Mouse (Mus musculus): Measurements from ENCODE around the gene Lin37. TPM values are rescaled to one million over a fixed set of nuclear protein-coding genes. Genes with fewer than 3 reads are reported as not detected.

Lin37 gene
- polyA plus RNA-seq, 1 experiment from 2014 or later = 49.1 TPM

- H3K4me1 ChIP-seq = peaks cover 19% of the 10 kb centered on the region
- H3K9me3 ChIP-seq = no peaks in the 10 kb centered on the region
- H3K9ac ChIP-seq = no peak overlapping the region
- no peaks in the 10 kb centered on the region for H3K27me3 ChIP-seq
- no peak for ATAC-seq (ENCODE audit: insufficient number of reproducible peaks, insufficient read depth, low FRiP score, low TSS enrichment)
- WGBS = 64% methylated on average over 2 of the region's 2 CpGs
- H3K36me3 ChIP-seq = peaks cover 23% of the 10 kb centered on the region
- H3K27ac ChIP-seq = no peak overlapping the region
- no peak overlapping the region for H3K4me3 ChIP-seq
- H3K4me2 ChIP-seq (replicated peaks) = peak overlapping the region; percentile 96; the same call in 1 of the 2 replicates
Measured at GRCm38 (mm10) chr7:30560296-30560695, 658 bp upstream of the Lin37 start.

- peaks cover 28% of the 10 kb centered on the region for H3K36me3 ChIP-seq
- H3K9me3 ChIP-seq = no peaks in the 10 kb centered on the region
- peak overlapping the region; percentile 66 for H3K4me3 ChIP-seq
- peak overlapping the region; percentile 81 for H3K9ac ChIP-seq
- ATAC-seq (ENCODE audit: insufficient number of reproducible peaks, insufficient read depth, low FRiP score, low TSS enrichment) = no peak
- WGBS = 15% methylated on average over 12 of the region's 12 CpGs
- peak overlapping the region; percentile 96 for H3K4me2 ChIP-seq (replicated peaks)
- H3K27me3 ChIP-seq = no peaks in the 10 kb centered on the region
- peak overlapping the region; percentile 26; the same call in 1 of the 2 replicates for H3K27ac ChIP-seq
- peaks cover 15% of the 10 kb centered on the region for H3K4me1 ChIP-seq
Measured at GRCm38 (mm10) chr7:30558656-30559442, 789 bp downstream of the Lin37 start.

- peak overlapping the region; percentile 96; the same call in 1 of the 2 replicates for H3K4me2 ChIP-seq (replicated peaks)
- peaks cover 28% of the 10 kb centered on the region for H3K36me3 ChIP-seq
- H3K4me3 ChIP-seq = peak overlapping the region; percentile 66; the same call in 1 of the 2 replicates
- peaks cover 21% of the 10 kb centered on the region for H3K4me1 ChIP-seq
- no peak overlapping the region for H3K9ac ChIP-seq
- H3K27me3 ChIP-seq = no peaks in the 10 kb centered on the region
- H3K9me3 ChIP-seq = no peaks in the 10 kb centered on the region
- 89% methylated on average over 13 of the region's 13 CpGs for WGBS
- ATAC-seq (ENCODE audit: insufficient number of reproducible peaks, insufficient read depth, low FRiP score, low TSS enrichment) = no peak
- H3K27ac ChIP-seq = no peak overlapping the region
Measured at GRCm38 (mm10) chr7:30557901-30558514, 1.6 kb downstream of the Lin37 start.

- Histone ChIP-seq H3K4me3 (no peak overlapping the region), H3K27ac (no peak overlapping the region), H3K4me2 (replicated peaks) (no peak overlapping the region), H3K9me3 (no peaks in the 10 kb centered on the region), H3K4me1 (peaks cover 25% of the 10 kb centered on the region), H3K36me3 (peaks cover 28% of the 10 kb centered on the region), H3K27me3 (no peaks in the 10 kb centered on the region), H3K9ac (no peak overlapping the region)
- ATAC-seq (ENCODE audit: insufficient number of reproducible peaks, insufficient read depth, low FRiP score, low TSS enrichment) = no peak
- 92% methylated on average over 18 of the region's 18 CpGs for WGBS
Measured at GRCm38 (mm10) chr7:30556894-30557536, 2.6 kb downstream of the Lin37 start.

GRCm38 (mm10) chr7:30553810-30554584 lies 5.6 kb downstream of the Lin37 start:
- peaks cover 32% of the 10 kb centered on the region for H3K36me3 ChIP-seq
- H3K4me3 ChIP-seq = peak overlapping the region; percentile 66; the same call in 1 of the 2 replicates
- peak overlapping the region; percentile 88 for H3K4me2 ChIP-seq (replicated peaks)
- 84% methylated on average over 22 of the region's 22 CpGs for WGBS
- no peaks in the 10 kb centered on the region for H3K9me3 ChIP-seq
- no peaks in the 10 kb centered on the region for H3K27me3 ChIP-seq
- H3K4me1 ChIP-seq = peaks cover 23% of the 10 kb centered on the region
- no peak overlapping the region; the same call in 1 of the 2 replicates for H3K9ac ChIP-seq
- ATAC-seq (ENCODE audit: insufficient number of reproducible peaks, insufficient read depth, low FRiP score, low TSS enrichment) = no peak
- no peak overlapping the region for H3K27ac ChIP-seq

GRCm38 (mm10) chr7:30553021-30553589 lies 6.5 kb downstream of the Lin37 start:
- Histone ChIP-seq H3K9ac (peak overlapping the region; percentile 72), H3K27ac (peak overlapping the region; percentile 91), H3K4me1 (peaks cover 14% of the 10 kb centered on the region), H3K27me3 (no peaks in the 10 kb centered on the region), H3K4me2 (replicated peaks) (peak overlapping the region; percentile 88), H3K9me3 (no peaks in the 10 kb centered on the region), H3K36me3 (peaks cover 40% of the 10 kb centered on the region), H3K4me3 (peak overlapping the region; percentile 66)
- no peak for ATAC-seq (ENCODE audit: insufficient number of reproducible peaks, insufficient read depth, low FRiP score, low TSS enrichment)
- WGBS = 7% methylated on average over 23 of the region's 23 CpGs

GRCm38 (mm10) chr7:30552102-30553020 lies 7.3 kb downstream of the Lin37 start, which contains the start of the genes Hspb6 and Proser3:
TSS of gene Hspb6 (plus strand) at chr7:30552178.
TSS of gene Proser3 (minus strand) at chr7:30552299.
- no peaks in the 10 kb centered on the region for H3K9me3 ChIP-seq
- H3K27me3 ChIP-seq = no peaks in the 10 kb centered on the region
- peak within 1 kb of the TSS; percentile 72 for H3K9ac ChIP-seq
- H3K4me1 ChIP-seq = peaks cover 14% of the 10 kb centered on the region
- H3K4me3 ChIP-seq = peak within 1 kb of the TSS; percentile 66
- WGBS = under 1% methylated on average over 44 of the region's 44 CpGs
- H3K27ac ChIP-seq = peak within 1 kb of the TSS; percentile 97
- peaks cover 47% of the 10 kb centered on the region for H3K36me3 ChIP-seq
- H3K4me2 ChIP-seq (replicated peaks) = peak within 1 kb of the TSS; percentile 88
- ATAC-seq (ENCODE audit: insufficient number of reproducible peaks, insufficient read depth, low FRiP score, low TSS enrichment) = peak; percentile 94

GRCm38 (mm10) chr7:30551445-30552101 lies 8.1 kb downstream of the Lin37 start:
- Histone ChIP-seq H3K9ac (peak overlapping the region; percentile 65), H3K4me1 (peaks cover 14% of the 10 kb centered on the region), H3K9me3 (no peaks in the 10 kb centered on the region), H3K36me3 (peaks cover 47% of the 10 kb centered on the region), H3K4me3 (peak overlapping the region; percentile 66), H3K27ac (peak overlapping the region; percentile 97), H3K4me2 (replicated peaks) (peak overlapping the region; percentile 88), H3K27me3 (no peaks in the 10 kb centered on the region)
- peak; percentile 67 for ATAC-seq (ENCODE audit: insufficient number of reproducible peaks, insufficient read depth, low FRiP score, low TSS enrichment)
- 3% methylated on average over 10 of the region's 10 CpGs for WGBS

- H3K27me3 ChIP-seq = no peaks in the 10 kb centered on the region
- no peak overlapping the region for H3K27ac ChIP-seq
- H3K4me2 ChIP-seq (replicated peaks) = no peak overlapping the region
- no peak overlapping the region for H3K9ac ChIP-seq
- peaks cover 51% of the 10 kb centered on the region for H3K36me3 ChIP-seq
- no peak for ATAC-seq (ENCODE audit: insufficient number of reproducible peaks, insufficient read depth, low FRiP score, low TSS enrichment)
- peaks cover 14% of the 10 kb centered on the region for H3K4me1 ChIP-seq
- H3K4me3 ChIP-seq = no peak overlapping the region
- WGBS = 100% methylated on average over 1 of the region's 1 CpGs
- no peaks in the 10 kb centered on the region for H3K9me3 ChIP-seq
Measured at GRCm38 (mm10) chr7:30550603-30551002, 9.0 kb downstream of the Lin37 start.

- no peak for ATAC-seq (ENCODE audit: insufficient number of reproducible peaks, insufficient read depth, low FRiP score, low TSS enrichment)
- 92% methylated on average over 2 of the region's 2 CpGs for WGBS
- H3K4me1 ChIP-seq = peaks cover 14% of the 10 kb centered on the region
- H3K27me3 ChIP-seq = no peaks in the 10 kb centered on the region
- no peak overlapping the region for H3K9ac ChIP-seq
- H3K4me3 ChIP-seq = no peak overlapping the region
- peaks cover 44% of the 10 kb centered on the region for H3K36me3 ChIP-seq
- no peaks in the 10 kb centered on the region for H3K9me3 ChIP-seq
- no peak overlapping the region for H3K4me2 ChIP-seq (replicated peaks)
- no peak overlapping the region for H3K27ac ChIP-seq
Measured at GRCm38 (mm10) chr7:30549880-30550279, 9.8 kb downstream of the Lin37 start.
